Mouse (Mus musculus) bone marrow, adult 2 months (tissue): ENCODE data around the gene Mymx. TPM values are rescaled to one million over a fixed set of nuclear protein-coding genes. Genes with fewer than 3 reads are reported as not detected.
A peak's percentile ranks its signal among the peaks of the same experiment; 100 is the strongest.

ENCODE experiments used
- H3K27ac ChIP-seq: fragments of 200-500 bp; 2 replicates; pipeline ENCODE4 v1.5.1; 2012; ENCODE audit warnings: low read depth, mild to moderate bottlenecking, control low read depth, inconsistent platforms, low read length; ENCODE audit not compliant: control insufficient read depth, poor library complexity, insufficient read depth
- H3K4me1 ChIP-seq: fragments of 200-500 bp; 2 replicates; pipeline ENCODE4 v1.6.1; 2011; ENCODE audit warnings: low read length; ENCODE audit not compliant: control insufficient read depth, insufficient read depth
- H3K4me3 ChIP-seq: fragments of 200-500 bp; replicated peaks from 2 replicates; pipeline ENCODE3; 2011; ENCODE audit warnings: mild to moderate bottlenecking, low read depth, low read length, control low read depth; ENCODE audit not compliant: control insufficient read depth
- CTCF ChIP-seq: fragments of 200-500 bp; IDR thresholded peaks from 2 replicates; pipeline ENCODE4 v1.5.1; 2011; ENCODE audit warnings: low read length, control low read depth; ENCODE audit not compliant: control insufficient read depth, insufficient read depth
- POLR2A ChIP-seq: fragments of 200-500 bp; IDR thresholded peaks from 2 replicates; pipeline ENCODE4 v1.6.1; 2011; ENCODE audit warnings: low read depth, mild to moderate bottlenecking, control low read depth, low read length, borderline replicate concordance; ENCODE audit not compliant: control insufficient read depth
- WGBS: fragments of 180-500 bp; shearing (Covaris S2); methylation state at CpG from one replicate; pipeline ENCODE4 v1.1.7; 2018; 5-methylcytosine and 5-hydroxymethylcytosine counted together
- polyA plus RNA-seq: library from polyadenylated mRNA; stranded (reverse); fragments of >200 nt; gene quantifications from 2 replicates; pipeline ENCODE4 v1.2.4, GENCODE M21; 2011; ENCODE audit warnings: low replicate concordance; ENCODE audit not compliant: missing spikeins, insufficient read depth, insufficient read length

Gene Mymx
- polyA plus RNA-seq, 1 experiment = 9.3 TPM

DNA sequence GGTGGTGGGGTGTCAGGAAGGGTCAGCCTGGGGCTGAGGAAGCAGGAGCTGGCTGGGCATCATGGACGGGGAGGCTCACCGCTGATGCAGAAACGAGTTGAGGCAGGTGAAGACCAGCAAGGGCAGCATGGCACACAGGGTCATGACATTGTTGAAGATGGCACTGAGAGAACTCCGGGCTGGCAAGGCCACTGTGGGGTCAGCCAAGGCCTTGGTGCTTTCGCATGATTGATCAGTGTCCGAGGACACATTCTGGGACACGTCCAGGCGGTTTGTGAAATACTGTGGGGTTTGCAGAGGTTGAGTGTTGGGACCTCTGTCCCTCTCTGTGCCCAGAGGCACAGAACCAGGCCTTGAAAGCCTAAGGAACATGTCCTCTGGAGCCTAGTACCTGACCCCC lies 12.1 kb downstream of the Mymx start:
- TF ChIP-seq CTCF (no peak), POLR2A (no peak)
- Histone ChIP-seq H3K27ac (no peak overlapping the region), H3K4me3 (no peak overlapping the region), H3K4me1 (peaks cover 4% of the 10 kb centered on the region)
- 88% methylated on average over 8 of the region's 8 CpGs for WGBS

DNA sequence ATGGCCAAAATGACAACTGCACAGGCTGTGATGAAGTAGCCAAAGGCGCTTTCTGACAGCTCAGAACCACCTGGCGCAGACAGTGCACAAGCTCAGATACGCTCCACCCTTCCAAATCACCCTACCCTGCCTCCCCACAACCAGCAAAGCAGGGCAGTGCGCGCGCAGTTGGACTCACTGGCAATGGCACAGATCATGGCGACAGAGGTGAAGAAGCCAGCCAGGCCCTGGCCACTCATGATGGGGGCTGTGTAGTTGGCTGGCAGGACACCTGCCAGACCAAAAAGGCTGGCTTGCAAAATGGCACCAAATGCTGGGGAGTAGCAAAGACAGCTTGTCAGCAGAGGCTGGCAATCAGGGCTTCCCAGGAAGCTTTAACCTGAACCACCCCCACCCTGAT lies 12.7 kb downstream of the Mymx start:
- H3K27ac ChIP-seq = no peak overlapping the region
- WGBS = 98% methylated on average over 7 of the region's 7 CpGs
- peaks cover 5% of the 10 kb centered on the region for H3K4me1 ChIP-seq

DNA sequence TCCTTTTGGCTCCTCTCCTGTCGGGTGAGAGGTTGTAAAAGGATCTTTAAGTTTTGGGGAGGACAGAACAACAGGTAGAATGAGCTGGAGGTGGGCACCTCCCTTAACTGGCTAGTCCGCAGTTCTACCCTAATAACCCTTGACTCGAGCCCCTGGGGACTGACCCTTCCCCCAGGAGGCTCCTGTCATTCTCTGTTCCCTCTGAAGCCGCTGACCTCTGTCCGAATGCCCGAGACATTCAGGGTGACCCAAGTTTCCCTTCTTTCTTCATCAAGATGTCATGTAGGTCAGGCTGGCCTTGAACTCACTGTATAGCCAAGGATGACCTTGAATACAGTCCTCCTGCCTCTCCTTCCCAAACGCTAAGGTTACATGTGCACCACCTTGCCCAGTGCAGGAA lies 13.5 kb downstream of the Mymx start:
- no peak overlapping the region for H3K4me3 ChIP-seq
- TF ChIP-seq CTCF (no peak), POLR2A (no peak)
- peaks cover 7% of the 10 kb centered on the region for H3K4me1 ChIP-seq
- no peak overlapping the region for H3K27ac ChIP-seq
- WGBS = 89% methylated on average over 7 of the region's 7 CpGs

More for the DNA sequence above, 12.7 kb downstream of the Mymx start:
- no peak overlapping the region for H3K4me3 ChIP-seq
- TF ChIP-seq CTCF (no peak), POLR2A (no peak)

GRCm38 (mm10) chr17:45586449-45586837 lies 15.5 kb downstream of the Mymx start:
- Histone ChIP-seq H3K4me1 (peaks cover 14% of the 10 kb centered on the region), H3K27ac (no peak overlapping the region)
- WGBS = 93% methylated on average over 3 of the region's 3 CpGs

GRCm38 (mm10) chr17:45585725-45586448 lies 16.0 kb downstream of the Mymx start:
- H3K4me3 ChIP-seq = no peak overlapping the region
- TF ChIP-seq CTCF = no peak
- 90% methylated on average over 23 of the region's 23 CpGs for WGBS
- peaks cover 14% of the 10 kb centered on the region for H3K4me1 ChIP-seq
- peak overlapping the region; percentile 38 for H3K27ac ChIP-seq

More at GRCm38 (mm10) chr17:45586449-45586837, 15.5 kb downstream of the Mymx start:
- no peak overlapping the region for H3K4me3 ChIP-seq
- TF ChIP-seq POLR2A (no peak), CTCF (peak; percentile 45)

- Histone ChIP-seq H3K4me3 (peak overlapping the region; percentile 8), H3K4me1 (peaks cover 16% of the 10 kb centered on the region), H3K27ac (peak overlapping the region; percentile 83)
- 32% methylated on average over 14 of the region's 14 CpGs for WGBS
- TF ChIP-seq CTCF = peak; percentile 86
- TF ChIP-seq POLR2A = 0 out of 2 replicates have a peak, but pooled peaks have one; percentile 33
Measured at GRCm38 (mm10) chr17:45584939-45585678, 16.8 kb downstream of the Mymx start.

GRCm38 (mm10) chr17:45584096-45584896 lies 17.6 kb downstream of the Mymx start:
- WGBS = 30% methylated on average over 12 of the region's 12 CpGs
- Histone ChIP-seq H3K4me3 (peak overlapping the region; percentile 46), H3K27ac (peak overlapping the region; percentile 83), H3K4me1 (peaks cover 18% of the 10 kb centered on the region)
- TF ChIP-seq POLR2A (no peak), CTCF (no peak; the same call in 1 of the 2 replicates)

- TF ChIP-seq POLR2A (no peak), CTCF (peak; percentile 68)
- Histone ChIP-seq H3K27ac (peak overlapping the region; percentile 54; the same call in 1 of the 2 replicates), H3K4me3 (peak overlapping the region; percentile 29), H3K4me1 (peaks cover 18% of the 10 kb centered on the region)
- 17% methylated on average over 6 of the region's 6 CpGs for WGBS
Measured at GRCm38 (mm10) chr17:45582715-45583355, 19.1 kb downstream of the Mymx start.
